Mouse (Mus musculus): ENCODE measurements around the gene Hcn1. TPM values are rescaled to one million over a fixed set of nuclear protein-coding genes. Genes with fewer than 3 reads are reported as not detected.

The Hcn1 gene
- total RNA-seq (2021), result under 1 TPM; 0.05 to 0.16 TPM
- long read RNA-seq, experiment 1, result 0 reads
- long read RNA-seq, experiment 2, result 0 reads

DNA sequence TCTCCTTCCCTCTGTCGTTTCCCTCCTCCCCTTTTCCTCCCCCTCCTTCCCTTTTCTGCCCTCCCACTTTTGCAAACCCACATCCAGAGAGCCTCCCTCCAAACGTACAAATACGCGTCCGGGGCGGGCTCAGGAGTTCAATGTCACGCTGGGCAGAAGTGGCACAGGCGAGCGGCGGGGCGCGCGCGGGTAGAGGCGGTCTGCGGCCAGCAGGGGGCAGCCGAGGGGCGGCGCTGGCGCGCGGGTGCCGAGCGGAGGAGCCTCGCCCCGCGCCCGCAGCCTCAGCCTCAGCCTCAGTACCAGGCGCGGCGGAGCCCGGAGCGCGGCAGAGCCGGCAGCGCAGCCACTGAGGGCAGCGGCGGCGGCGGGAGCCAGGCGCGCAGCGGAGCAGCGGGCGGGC, at the start of gene Hcn1:
Gene Hcn1, plus strand, starts transcription at position 140 of the 400 bp plus-strand sequence.
- peak; percentile 17 for DNase-seq

- no peak for DNase-seq
Measured at GRCm38 (mm10) chr13:117567251-117567650, 34.9 kb upstream of the Hcn1 start.

DNA sequence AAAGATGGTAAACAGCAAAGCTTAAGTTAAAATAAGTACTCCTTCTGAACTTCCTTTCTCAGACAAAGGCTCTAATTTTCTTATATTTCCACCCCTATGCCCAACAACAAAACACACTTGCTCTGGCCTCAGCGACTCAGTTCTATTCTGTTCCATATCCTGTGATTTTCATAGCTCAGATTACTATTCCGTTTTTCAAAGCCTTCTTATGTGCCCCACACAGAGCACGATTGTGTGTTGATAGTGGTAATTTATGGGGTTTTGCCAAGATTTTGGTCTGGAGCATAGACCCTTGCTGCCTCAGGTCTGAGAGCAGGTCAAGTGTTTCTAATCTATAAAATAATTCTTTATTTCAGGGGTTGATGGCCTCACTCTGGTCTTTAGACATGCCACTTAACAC, 30.4 kb upstream of the Hcn1 start:
- DNase-seq, result no peak

DNA sequence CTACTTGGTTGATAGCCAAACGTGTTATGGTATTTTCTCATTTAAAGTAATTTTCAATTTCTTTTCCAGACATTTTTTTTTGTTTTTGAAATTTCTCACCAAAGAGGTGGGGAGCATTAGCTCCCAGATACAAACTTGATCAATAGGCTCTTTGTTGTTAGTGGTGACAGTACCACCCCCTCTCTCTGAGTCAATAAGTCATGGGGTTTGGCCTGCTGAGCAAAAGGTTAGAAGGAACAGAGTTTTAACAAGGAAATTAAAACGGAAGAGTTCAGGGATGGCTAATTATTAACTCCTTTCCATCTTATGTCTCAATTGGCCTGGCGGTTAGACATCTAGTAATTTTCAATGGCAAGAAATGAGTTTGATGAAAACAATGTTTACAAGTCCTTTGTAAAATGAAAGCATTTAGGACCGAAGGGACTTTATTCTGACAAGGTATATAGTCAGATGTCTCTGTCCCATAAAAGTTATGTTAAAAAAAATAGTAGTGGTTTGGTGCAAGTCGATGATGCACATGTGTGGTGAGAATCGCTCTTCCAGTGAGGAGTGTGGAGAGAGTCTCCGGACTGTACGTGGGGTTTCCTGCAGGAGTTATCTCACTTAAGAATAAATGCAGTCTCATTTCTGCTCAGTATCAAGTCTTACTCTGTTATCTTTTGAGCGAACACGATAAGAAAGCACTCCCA, 7.5 kb upstream of the Hcn1 start:
- no peak for DNase-seq

DNA sequence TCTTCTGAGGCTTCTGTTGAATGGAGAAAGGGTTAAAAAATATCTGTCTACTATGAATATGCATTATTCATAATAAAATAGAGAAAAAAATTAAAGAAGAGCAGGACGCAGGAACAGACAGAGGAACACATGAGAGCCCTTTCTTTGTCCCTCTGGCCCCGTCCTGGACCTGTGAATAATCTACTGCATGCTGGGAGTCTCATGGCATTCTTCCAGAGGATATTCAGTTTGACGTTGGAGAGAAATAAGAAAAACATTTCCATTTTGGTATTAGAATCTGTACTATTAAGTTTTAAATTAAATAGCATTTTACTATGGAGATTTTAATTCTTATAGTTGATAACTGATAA, 7.0 kb upstream of the Hcn1 start:
- no peak for DNase-seq

DNA sequence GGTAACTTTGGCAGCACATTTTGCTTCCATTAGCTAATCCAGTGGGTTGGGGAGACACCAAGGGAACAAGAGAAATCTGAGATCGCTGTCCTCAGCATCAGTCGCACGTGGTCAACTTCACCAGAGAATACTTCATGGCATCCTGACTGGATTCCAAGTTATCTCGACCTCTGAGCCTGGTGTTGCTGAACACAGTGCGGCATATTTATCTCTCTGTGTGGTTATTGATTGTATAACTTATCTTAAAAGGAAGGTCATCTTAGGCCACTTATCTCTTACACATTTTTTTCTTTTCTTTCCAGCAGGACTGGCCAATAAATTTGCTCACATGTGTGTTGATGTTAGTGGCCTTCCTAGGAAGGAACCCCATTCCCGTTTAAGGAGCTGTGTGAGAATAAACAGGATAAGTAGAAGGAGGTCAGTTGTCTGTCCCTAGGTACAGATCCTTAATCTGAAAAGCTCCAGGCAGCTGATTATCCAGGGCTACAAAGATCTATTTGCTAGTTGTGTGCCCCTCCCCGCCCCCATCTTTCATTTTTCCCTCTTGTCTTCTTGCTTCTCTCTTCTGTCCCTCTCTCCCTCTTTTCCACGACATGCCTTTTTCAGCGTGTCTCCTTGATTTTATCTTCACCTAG, 672 bp upstream of the Hcn1 start:
- no peak for DNase-seq

DNA sequence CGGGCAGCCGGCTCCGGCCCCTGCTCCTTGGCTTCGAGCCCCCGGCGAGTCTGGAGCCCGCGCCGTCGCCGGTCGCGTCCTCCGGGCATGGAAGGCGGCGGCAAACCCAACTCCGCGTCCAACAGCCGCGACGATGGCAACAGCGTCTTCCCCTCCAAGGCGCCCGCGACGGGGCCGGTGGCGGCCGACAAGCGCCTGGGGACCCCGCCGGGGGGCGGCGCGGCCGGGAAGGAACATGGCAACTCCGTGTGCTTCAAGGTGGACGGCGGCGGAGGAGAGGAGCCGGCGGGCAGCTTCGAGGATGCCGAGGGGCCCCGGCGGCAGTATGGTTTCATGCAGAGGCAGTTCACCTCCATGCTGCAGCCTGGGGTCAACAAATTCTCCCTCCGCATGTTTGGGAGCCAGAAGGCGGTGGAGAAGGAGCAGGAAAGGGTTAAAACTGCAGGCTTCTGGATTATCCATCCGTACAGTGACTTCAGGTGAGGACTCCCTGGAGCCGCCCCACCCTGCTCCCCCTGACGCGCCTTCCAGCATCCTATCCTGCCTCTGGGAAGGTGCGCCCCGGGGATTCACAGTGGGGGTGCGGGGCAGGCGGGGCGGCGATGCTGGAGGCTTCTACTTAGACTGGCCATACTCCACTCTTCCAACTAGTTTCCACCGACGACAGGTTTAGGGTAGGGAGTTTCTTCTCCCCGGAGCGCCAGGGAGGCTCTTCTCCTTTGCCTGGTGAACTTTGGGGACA, 668 bp downstream of the Hcn1 start:
- DNase-seq, result no peak

- no peak for DNase-seq
Measured at GRCm38 (mm10) chr13:117603421-117603820, 1.3 kb downstream of the Hcn1 start.

GRCm38 (mm10) chr13:117604073-117604472, 2.0 kb downstream of the Hcn1 start:
- DNase-seq, result no peak

DNA sequence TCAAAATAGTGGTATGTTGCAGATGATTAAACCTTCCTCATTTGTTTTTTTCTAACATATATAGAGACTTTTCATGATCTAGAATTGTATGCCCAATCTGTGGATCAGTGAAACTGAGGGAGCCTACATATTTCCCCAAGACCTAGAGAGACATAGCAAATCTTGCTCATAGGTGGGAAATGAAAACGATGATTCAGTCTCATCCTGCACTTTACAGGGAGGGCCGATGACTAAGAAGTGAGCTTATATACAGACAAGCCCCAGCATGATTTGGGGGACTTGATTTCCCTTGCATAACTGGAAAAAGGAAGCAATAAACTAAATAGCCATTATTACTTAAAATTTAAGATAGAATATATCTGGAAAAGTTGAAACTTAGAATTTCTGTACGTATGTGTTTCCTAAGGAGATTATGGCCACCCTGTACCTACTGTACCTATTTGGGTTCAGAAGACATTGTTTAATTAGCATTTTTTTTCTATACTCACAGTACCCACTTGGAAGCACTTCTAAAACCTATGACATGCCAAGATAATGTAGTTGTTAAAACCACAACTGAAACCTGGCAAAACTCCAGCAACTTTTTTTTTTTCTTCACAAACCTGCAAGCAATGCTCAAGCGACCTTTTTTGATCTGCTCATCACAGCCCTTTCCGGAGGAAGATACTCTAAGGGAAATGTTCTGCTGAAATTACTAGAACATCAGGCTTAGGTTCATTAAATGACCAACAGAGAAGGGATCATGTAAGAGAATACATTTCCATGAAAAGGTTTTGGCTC, 3.0 kb downstream of the Hcn1 start:
- DNase-seq, result no peak

DNA sequence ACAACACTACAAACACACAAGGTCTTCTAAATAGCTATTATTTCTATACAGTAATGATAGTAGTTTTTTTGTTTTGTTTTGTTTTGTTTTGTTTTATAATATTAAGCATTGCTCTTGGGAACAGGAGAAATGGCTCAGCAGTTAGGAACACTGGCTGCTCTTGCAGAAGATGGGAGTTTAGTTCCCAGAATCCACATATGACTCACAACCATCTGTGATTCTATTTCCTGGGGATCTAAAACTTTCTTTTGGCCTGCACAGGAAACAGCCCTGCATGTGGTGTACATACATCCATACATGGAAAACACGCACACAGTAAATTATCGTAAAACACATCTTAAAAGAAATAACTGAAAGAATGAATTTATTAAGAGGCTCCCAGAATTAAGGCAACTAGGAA, 9.8 kb downstream of the Hcn1 start:
- no peak for DNase-seq

- DNase-seq, result no peak
Measured at GRCm38 (mm10) chr13:117619544-117619943, 17.4 kb downstream of the Hcn1 start.

DNA sequence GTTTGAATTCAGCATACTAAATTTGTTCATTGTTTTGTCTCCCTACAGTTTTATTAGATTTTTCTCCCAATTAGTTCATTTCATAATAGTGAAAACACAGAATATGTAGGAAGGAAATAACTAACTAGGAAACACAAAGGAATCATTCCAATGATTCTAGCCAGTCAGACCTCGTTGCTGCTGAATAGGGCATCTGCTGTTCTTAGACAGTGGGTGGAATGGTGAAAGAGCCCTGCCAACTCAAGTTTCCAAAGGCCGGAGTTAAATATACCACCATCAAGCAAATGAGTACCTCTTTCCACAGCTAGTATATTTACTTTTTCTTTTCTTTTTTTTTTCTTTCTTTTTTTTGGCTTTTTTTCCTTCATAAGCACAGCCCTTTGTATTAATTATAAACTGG, 55.4 kb downstream of the Hcn1 start:
- DNase-seq, result no peak

DNA sequence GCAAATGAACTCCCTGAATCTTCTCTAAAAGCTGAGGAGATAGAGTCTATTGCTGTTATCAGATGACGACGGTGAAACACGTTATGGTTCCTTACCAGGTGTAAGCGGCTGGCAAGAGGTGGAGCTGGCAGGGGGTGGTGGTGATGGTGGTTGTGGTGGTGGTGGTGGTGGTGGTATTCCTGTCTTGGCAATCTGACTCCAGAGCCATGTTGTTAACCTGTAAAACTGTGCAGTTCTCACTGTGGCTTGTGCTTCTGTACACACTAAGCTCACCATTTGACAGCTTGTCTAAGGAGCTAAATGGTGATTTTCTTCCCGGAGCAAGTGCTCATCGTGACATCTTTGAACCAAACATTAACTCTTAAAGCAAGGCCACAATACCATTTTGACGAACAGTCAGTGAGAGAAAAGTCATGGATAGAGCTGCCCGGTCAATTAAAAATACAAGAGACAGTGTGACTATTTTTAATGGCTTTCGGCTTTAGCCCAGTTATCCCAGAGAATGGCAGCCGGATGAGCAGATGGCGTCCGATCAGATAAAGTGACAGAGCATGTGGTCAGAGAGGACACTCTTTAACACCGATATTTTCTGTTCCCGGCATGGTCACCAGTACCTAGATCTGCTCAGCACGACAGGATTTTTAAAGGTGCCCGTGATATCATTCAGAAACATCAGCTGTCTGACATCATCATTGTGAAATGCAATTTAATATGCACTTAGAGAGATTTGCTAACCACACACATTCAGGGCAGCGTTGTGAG, 56.5 kb downstream of the Hcn1 start:
- no peak for DNase-seq

DNA sequence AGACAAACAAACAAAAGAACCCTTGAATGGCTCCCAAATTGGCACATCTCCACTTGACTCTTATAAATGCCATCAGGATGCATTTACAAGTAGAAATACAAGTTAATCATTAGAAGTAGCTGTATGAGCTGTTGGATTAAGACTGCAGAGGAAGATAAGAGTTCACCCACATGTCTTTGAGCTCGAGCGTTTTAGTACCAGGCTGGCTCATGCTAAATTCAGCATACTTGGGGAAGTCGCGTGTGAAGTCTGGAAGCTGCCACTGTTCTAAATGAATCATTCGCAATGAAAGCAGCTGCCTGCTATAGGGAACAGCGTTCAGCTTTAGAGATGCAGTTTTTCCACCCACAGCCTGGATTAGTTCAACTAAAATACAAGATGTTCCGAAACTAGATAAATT, 57.4 kb downstream of the Hcn1 start:
- no peak for DNase-seq

- DNase-seq, result no peak
Measured at GRCm38 (mm10) chr13:117662661-117663060, 60.5 kb downstream of the Hcn1 start.

GRCm38 (mm10) chr13:117669303-117669702, 67.2 kb downstream of the Hcn1 start:
- no peak for DNase-seq

DNA sequence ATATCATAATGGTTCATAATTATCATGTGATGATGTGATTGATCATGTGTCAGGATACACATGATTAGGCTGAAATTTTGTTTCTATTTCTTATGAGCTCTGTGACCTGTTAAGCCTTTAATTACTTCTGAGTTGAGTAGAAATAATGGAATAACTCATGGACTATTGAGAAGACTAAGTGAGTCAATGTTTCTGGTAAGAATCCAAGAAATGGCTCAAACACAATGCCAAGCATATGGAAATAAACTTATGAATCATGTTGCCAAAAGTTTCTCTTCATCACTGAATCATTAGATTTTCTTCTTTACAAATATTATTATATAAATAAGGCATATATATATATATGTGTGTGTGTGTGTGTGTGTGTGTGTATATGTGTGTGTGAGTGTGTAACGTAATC, 69.7 kb downstream of the Hcn1 start:
- no peak for DNase-seq

GRCm38 (mm10) chr13:117676418-117676817, 74.3 kb downstream of the Hcn1 start:
- no peak for DNase-seq

GRCm38 (mm10) chr13:117687670-117688069, 85.5 kb downstream of the Hcn1 start:
- no peak for DNase-seq

- DNase-seq, result no peak
Measured at GRCm38 (mm10) chr13:117694729-117695332, 92.7 kb downstream of the Hcn1 start.
